Mouse (Mus musculus): ENCODE results near the gene Fam131a.

Fam131a gene

GRCm38 (mm10) chr16:20715976-20716840, 23.2 kb downstream of the Fam131a start:
- peak; percentile 72 to 73 for DNase-seq (ENCODE audit: low spot score in 2 of 2)

DNA sequence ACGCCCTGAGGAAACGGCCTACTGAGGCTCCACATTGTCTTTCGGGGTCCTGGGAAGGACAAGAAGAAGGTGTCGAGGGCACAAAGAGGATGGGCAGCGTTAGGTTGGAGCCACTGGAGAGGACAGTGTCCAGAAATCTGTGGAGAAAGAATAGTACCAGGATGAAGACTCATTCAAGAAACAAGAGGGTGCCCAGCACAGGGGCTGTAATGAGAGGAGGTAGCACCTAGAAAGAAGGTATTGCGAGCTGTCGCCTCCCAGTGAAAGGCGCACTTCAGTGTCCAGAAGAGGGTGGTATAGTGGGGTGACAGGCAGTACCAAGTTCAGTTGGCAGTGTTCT, 23.8 kb downstream of the Fam131a start:
- DNase-seq (ENCODE audit: low spot score in 2 of 2) = peak in 1 of 2 experiments; percentile 16

- peak; percentile 94 to 96 for DNase-seq (ENCODE audit: low spot score in 2 of 2)
These were observed 24.3 kb downstream of the Fam131a start, which contains the start of the genes Polr2h and Clcn2 for GRCm38 (mm10) chr16:20717181-20717977. TSS of gene Polr2h (plus strand) at chr16:20717665. TSS of gene Clcn2 (minus strand) at chr16:20717746.

DNA sequence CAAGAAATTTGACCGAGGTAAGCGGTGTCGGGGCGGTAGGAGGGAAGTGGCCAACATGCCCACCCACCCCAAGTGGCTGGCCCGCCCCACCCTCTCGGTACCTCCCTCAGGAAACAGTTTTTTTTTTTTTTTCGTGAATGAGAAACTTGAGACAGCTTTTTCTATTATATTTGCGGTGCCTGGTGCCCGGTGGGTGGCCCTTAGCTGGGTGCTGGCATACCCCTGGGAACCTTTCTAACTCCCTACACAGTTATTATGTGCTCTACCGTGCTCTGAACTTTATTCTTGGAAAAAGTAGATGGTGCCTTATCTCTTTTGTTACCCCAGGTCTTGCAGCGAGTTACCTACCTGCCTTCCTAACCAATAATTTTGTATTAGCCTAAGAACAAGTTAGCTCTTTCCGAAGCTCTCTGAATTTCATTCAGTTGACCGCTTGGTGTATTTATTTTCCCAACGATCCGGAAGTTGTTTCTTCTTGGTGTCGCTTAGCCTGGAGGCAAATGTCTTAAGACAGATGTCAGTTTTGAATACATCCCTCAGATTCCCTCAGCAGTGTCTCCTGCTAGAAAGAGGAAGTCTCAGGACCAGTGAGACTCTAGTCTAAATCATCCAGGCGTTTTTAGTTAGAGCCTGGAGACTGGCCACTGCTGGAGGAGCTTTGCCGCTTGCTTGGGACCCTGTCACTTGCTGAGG, 25.1 kb downstream of the Fam131a start:
- DNase-seq (ENCODE audit: low spot score in 2 of 2) = no peak

DNA sequence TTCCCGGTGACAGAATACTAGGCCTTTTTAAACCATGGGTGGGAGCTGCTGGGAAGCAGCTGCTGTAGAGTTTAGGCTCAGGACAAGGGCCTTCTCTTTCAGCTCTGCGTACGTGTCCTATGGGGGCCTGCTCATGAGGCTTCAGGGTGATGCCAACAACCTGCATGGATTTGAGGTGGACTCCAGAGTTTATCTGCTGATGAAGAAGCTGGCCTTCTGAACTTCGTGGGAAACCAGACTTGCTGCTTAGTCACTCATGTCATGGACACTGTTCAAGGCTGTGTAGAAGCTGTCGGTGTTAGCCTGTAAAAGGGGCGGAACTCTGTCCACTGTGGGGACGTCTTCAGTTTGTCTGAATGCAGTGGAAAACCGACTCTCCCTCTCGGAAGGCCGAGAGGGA, 28.8 kb downstream of the Fam131a start:
- DNase-seq (ENCODE audit: low spot score in 2 of 2) = no peak

DNA sequence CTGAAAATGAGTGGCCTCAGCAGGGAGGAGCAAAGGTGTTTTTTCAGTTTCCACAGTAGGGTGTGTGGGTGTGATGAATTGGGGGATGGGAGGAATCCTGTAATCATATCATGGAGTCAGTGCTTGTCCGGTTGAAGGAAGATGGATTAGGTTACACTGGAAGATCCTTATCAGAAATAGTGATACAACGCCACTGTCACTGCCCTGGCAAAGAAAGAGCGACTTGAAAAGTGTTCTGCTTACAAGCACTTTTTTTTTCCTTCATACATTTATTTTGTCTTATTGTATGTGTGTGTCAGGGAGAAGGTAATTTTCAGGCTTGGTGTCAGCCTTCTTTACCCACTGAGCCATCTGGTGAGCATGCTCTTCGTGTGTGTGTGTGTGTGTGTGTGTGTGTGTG, 29.7 kb downstream of the Fam131a start:
- no peak for DNase-seq (ENCODE audit: low spot score in 2 of 2)

- DNase-seq (ENCODE audit: low spot score in 2 of 2) = no peak
These were observed 30.2 kb downstream of the Fam131a start for GRCm38 (mm10) chr16:20723247-20723646.

DNA sequence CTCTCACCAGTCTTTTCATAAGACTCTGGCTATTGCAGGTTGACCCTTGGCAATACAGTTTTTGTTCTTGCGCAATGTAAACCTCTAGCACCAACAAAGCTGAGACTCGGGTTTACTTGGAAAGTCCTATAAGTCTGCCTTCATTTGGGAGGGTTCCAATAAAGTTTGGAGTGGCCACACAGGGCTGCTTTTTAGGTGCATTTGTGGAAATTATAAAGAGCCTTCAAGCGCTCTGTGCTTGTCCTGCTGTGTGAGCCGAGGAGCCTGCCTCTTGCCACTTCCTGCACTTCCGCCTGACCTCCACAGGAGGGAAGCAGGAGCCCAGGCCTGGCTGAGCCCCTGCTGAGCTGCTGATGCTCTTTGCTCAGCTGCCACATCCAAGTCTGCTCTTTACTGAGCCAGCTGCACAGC, 31.3 kb downstream of the Fam131a start:
- DNase-seq (ENCODE audit: low spot score in 2 of 2) = peak in 1 of 2 experiments; percentile 26

DNA sequence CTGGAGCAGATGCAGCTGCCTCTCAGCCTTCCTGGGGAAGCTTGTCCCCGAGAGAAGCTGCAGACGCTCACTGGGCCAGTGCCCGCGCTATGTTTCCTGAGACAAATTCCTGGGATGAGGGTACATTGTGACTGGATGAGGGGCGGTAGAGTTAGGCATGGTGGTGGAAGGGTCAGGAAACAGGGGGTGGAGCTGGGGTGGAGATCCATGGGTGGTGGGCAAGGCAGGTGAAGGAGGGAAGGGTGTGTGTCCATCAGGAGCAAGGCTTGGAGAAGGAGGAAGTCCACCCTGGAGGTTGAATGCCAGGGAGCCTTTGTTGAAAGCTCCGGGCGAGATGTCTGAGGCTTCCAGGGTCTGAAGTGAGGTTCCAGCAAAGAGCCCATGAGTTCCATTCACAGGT, 32.3 kb downstream of the Fam131a start:
- DNase-seq (ENCODE audit: low spot score in 2 of 2) = no peak

DNA sequence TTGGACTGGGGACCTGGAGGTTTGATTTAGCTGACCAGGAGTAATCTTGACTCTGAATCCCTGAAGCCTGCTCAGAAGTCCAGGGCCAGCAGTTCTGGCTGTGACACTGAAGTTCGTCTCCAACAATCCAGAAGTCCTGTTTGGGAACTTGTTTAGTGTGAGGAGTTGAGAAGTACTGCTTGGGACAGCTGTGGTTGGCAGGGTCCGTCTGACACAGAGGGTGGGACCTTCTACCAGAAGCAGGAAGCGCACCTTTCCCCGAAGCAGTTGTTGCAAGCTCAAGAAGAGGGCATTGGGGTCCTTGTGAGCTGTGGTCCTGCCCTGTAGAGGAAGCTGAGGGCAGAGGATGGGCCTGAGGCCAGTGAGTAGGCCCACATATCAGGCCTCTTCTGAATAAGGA, 32.7 kb downstream of the Fam131a start:
- no peak for DNase-seq (ENCODE audit: low spot score in 2 of 2)

DNA sequence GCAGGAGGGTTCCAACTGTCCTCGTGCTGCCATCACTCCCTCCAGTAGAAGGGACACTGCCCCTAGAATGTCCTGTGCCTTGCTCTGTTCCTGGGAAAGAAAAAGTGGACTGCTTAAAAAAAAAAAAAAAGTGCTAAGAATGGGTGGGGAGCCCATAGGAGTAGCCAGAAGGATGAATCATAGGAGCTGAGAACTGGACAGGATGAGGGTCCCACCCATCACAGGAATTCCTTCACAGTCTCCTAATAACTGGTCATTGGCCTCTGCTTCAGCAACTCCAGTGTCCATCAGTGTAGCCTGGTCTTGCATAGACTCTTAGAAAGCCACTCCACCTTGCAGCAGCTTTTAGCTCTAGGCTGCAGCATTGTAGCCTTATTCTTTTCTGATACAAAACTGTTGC, 33.3 kb downstream of the Fam131a start:
- DNase-seq (ENCODE audit: low spot score in 2 of 2) = no peak

GRCm38 (mm10) chr16:20730293-20730711, 37.3 kb downstream of the Fam131a start:
- DNase-seq (ENCODE audit: low spot score in 2 of 2) = no peak

GRCm38 (mm10) chr16:20731688-20732087, 38.6 kb downstream of the Fam131a start:
- DNase-seq (ENCODE audit: low spot score in 2 of 2) = no peak

GRCm38 (mm10) chr16:20732251-20732924, 39.3 kb downstream of the Fam131a start:
- peak in 1 of 2 experiments; percentile 14 for DNase-seq (ENCODE audit: low spot score in 2 of 2)

GRCm38 (mm10) chr16:20732925-20733730, 40.1 kb downstream of the Fam131a start, which contains the start of gene Chrd:
TSS of gene Chrd (plus strand) at chr16:20733127.
- peak in 1 of 2 experiments; percentile 43 for DNase-seq (ENCODE audit: low spot score in 2 of 2)

DNA sequence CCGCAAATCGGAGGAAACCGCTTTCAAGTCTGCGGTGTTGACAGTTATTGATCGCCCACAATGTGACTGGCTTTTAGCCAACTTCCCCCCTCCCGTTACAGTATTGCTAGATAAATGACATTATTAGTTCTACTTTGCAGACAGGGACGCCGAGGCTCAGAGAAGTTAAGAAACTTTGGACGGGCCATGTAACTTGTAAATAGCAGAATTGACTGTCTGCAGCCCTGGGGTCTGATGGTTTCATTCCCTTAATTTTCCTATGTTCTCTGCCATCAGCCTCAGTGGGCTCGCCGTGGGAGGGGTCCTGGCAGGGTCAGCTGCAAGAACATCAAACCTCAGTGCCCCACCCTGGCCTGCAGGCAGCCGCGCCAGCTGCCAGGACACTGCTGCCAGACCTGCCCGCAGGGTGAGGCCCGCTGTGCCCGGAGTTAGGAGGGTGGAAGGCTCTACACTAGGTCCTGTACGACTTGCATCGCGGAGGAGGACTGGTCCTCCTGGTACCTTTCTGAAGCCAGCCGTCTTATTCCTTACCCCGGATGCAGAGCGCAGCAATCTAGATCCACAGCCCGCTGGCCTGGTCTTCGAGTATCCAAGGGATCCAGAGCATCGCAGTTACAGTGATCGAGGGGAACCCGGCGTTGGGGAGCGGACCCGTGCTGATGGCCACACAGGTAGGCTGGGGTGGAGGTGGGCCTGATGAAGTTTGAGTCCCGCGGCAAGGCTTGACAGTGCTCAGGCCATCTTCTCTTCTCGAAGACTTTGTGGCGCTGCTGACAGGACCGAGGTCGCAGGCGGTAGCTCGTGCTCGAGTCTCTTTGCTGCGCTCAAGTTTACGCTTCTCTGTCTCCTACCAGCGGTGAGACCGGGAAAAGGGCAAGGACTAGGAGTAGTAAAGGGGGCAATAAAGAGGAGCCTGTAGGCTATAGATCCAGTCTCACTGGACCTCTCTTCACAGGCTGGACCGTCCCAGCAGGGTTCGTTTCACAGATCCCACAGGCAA, 41.0 kb downstream of the Fam131a start, which contains the start of gene Thpo:
Thpo (minus strand) TSS at position 781 of the 1,000 bp plus-strand sequence.
- no peak for DNase-seq (ENCODE audit: low spot score in 2 of 2)

- DNase-seq (ENCODE audit: low spot score in 2 of 2) = no peak
These were observed 42.6 kb downstream of the Fam131a start for GRCm38 (mm10) chr16:20735651-20736050.

DNA sequence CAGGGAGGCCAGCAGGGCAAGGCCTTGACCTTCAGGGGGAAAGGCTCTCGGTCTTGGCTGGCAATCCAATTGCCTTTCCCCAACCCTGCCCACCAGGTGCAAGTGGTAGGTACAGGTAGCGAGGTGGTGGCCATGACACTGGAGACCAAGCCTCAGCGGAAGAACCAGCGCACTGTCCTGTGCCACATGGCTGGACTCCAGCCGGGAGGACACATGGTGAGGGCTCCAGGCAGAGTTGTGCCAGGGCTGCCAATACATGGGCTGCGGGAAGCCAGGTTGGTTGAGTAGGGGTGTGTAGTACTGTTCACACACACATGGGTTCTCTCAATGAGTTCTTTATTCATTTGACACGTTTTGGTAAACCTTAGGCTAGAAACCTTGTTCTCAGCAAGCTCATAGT, 43.1 kb downstream of the Fam131a start:
- no peak for DNase-seq (ENCODE audit: low spot score in 2 of 2)

DNA sequence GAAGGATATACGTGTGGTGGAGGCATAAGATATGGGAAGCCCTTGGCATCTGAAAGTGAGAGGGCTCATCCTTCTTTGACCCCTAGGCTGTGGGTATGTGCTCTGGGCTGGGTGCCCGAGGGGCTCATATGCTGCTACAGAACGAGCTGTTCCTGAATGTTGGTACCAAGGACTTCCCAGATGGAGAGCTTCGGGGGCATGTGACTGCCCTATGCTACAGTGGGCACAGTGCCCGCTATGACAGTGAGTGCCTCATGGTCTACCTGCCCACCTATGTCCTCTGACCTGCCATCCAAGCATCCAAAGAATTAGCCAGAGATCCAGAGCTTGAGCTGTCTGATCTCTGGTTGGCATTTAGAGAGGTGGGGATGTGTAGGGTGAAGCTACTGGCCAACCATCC, 43.8 kb downstream of the Fam131a start:
- no peak for DNase-seq (ENCODE audit: low spot score in 2 of 2)

Data from frontal cortex, postnatal 14 days (tissue).